Mouse (Mus musculus) liver, postnatal 0 days (tissue): ENCODE results near the gene Ncor1.

Experiments used
- CTCF ChIP-seq: sonication (generic); IDR thresholded peaks from 2 replicates; pipeline ENCODE4 v1.5.1; 2016; ENCODE audit warnings: antibody characterized with exemption, low read depth
- EP300 ChIP-seq: IDR thresholded peaks from 2 replicates; pipeline ENCODE4 v1.6.1; 2016; ENCODE audit warnings: antibody characterized with exemption, low read depth, mild to moderate bottlenecking

DNA sequence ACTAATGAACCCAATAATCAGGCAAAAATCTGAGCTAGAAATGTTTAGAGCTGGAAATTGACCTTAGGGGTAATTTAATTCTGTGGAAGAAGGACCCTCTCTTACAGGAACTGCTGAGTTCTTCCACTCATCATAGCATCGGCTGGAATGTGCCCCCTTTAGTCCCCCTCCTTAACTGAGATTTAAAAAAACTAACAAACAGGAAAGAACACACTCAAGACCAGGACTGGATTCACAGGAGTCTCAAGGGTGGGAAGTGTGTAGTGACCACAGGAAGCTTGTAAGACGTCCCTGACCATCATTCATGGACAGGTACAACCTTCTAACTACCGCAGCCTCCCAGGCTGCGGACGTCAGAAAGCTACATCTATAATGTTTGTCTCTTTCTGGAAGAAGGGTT lies 187.5 kb downstream of the Ncor1 start:
- TF ChIP-seq EP300 (no peak), CTCF (no peak)
